Mouse (Mus musculus): Measurements from ENCODE around the gene Bckdha. TPM values are rescaled to one million over a fixed set of nuclear protein-coding genes. Genes with fewer than 3 reads are reported as not detected.

Bckdha gene
- total RNA-seq, 2 experiments from 2014 or later: 97.3 to 106 TPM

Other genes with a start within 250 kb of the Bckdha start
- gene Cxcl17, start 246.1 kb downstream of the Bckdha start, total RNA-seq (2021): not detected
- 1 to 10 TPM; 3.0 to 6.1 TPM for gene Ceacam1, start 181.4 kb downstream of the Bckdha start, total RNA-seq (2021)
- under 1 TPM; 0.64 to 0.79 TPM for gene Ceacam2, start 119.1 kb downstream of the Bckdha start, total RNA-seq (2021)
- gene Erich4, start 43.1 kb downstream of the Bckdha start, total RNA-seq (2021): not detected
- gene Dmac2, start 39.6 kb downstream of the Bckdha start, total RNA-seq (2021): 10 to 100 TPM; 37.7 to 43.0 TPM
- gene B3gnt8, start 32.3 kb downstream of the Bckdha start, total RNA-seq (2021): 1 to 10 TPM; 1.0 to 1.8 TPM
- gene Exosc5, start 183 bp upstream of the Bckdha start, total RNA-seq (2021): 10 to 100 TPM; 20.3 to 23.2 TPM
- not detected for gene Tmem91, start 16.2 kb upstream of the Bckdha start, total RNA-seq (2021)
- 1 to 10 TPM; 6.9 to 9.7 TPM for gene B9d2, start 21.8 kb upstream of the Bckdha start, total RNA-seq (2021)
- gene Tgfb1, start 28.0 kb upstream of the Bckdha start, total RNA-seq (2021): 1 to 10 TPM; 6.0 to 6.2 TPM
- 10 to 100 TPM; 37.2 to 38.2 TPM for gene Ccdc97, start 60.1 kb upstream of the Bckdha start, total RNA-seq (2021)
- gene Hnrnpul1, start 95.8 kb upstream of the Bckdha start, total RNA-seq (2021): 10 to 100 TPM; 60.4 to 62.0 TPM
- gene Axl, start 129.7 kb upstream of the Bckdha start, total RNA-seq (2021): 10 to 100 TPM; 39.1 to 44.9 TPM
- under 1 TPM; 0.17 to 0.18 TPM for gene Cyp2s1, start 157.9 kb upstream of the Bckdha start, total RNA-seq (2021)
- not detected for gene Cyp2b10, start 238.6 kb upstream of the Bckdha start, total RNA-seq (2021)